Mouse (Mus musculus) kidney, postnatal 0 days (tissue): ENCODE data around the gene Spo11. TPM values are rescaled to one million over a fixed set of nuclear protein-coding genes. Genes with fewer than 3 reads are reported as not detected.

Source experiments
- ATAC-seq: fragments of 200-750 bp; cut with Nextera tagmentation; replicated peaks from 2 replicates; pipeline ENCODE4 v1.8.0; 2017; ENCODE audit warnings: low read depth, moderate number of reproducible peaks, moderate TSS enrichment, moderate library complexity; ENCODE audit not compliant: low FRiP score
- DNase-seq: peaks from one replicate; pipeline ENCODE4 v3.0.0-alpha.2; 2016; ENCODE audit warnings: low spot score
- H3K27ac ChIP-seq: fragments of 300-500 bp; sonication (generic); 2 replicates; pipeline ENCODE4 v1.5.1; 2014; ENCODE audit warnings: mild to moderate bottlenecking
- H3K27me3 ChIP-seq: fragments of 300-500 bp; sonication (generic); 2 replicates; pipeline ENCODE4 v1.6.1; 2014; ENCODE audit warnings: low read length, mixed read lengths; ENCODE audit not compliant: insufficient read depth
- H3K36me3 ChIP-seq: fragments of 300-500 bp; sonication (generic); 2 replicates; pipeline ENCODE4 v1.6.1; 2014; ENCODE audit warnings: low read length, mixed read lengths; ENCODE audit not compliant: insufficient read depth
- H3K4me1 ChIP-seq: fragments of 300-500 bp; sonication (generic); replicated peaks from 2 replicates; pipeline ENCODE4 v1.6.1; 2014; ENCODE audit warnings: antibody characterized with exemption, low read length, mixed read lengths; ENCODE audit not compliant: insufficient read depth
- H3K4me2 ChIP-seq: fragments of 300-500 bp; sonication (generic); 2 replicates; pipeline ENCODE4 v1.6.1; 2014; ENCODE audit warnings: mild to moderate bottlenecking, low read length, moderate library complexity, mixed read lengths
- H3K4me3 ChIP-seq: fragments of 300-500 bp; sonication (generic); replicated peaks from 2 replicates; pipeline ENCODE4 v1.5.1; 2014; ENCODE audit warnings: low read depth, low read length
- H3K9ac ChIP-seq: fragments of 300-500 bp; sonication (generic); 2 replicates; pipeline ENCODE4 v1.6.1; 2014; ENCODE audit warnings: low read depth, low read length
- H3K9me3 ChIP-seq: fragments of 300-500 bp; sonication (generic); replicated peaks from 2 replicates; pipeline ENCODE4 v1.6.1; 2016; ENCODE audit warnings: low read length, inconsistent platforms, mixed read lengths
- CTCF ChIP-seq: IDR thresholded peaks from 2 replicates; pipeline ENCODE4 v1.5.1; 2016; ENCODE audit warnings: antibody characterized with exemption, low read depth, mild to moderate bottlenecking, moderate library complexity
- WGBS: fragments of 180-500 bp; shearing (Covaris S2); extraction: QIAGEN DNeasy Blood & Tissue Kit; methylation state at CpG from one replicate; pipeline ENCODE4 v1.1.7; 2014; 5-methylcytosine and 5-hydroxymethylcytosine counted together
- polyA plus RNA-seq: library from polyadenylated mRNA; unstranded; fragments of >200 nt; fragmentation: Nextera tagmentation; extraction: Ambion mirVana; gene quantifications from 2 replicates; pipeline ENCODE4 v1.2.1, GENCODE M21; 2015

Gene Spo11
- polyA plus RNA-seq, 1 experiment from 2014 or later: 0.11 TPM

DNA sequence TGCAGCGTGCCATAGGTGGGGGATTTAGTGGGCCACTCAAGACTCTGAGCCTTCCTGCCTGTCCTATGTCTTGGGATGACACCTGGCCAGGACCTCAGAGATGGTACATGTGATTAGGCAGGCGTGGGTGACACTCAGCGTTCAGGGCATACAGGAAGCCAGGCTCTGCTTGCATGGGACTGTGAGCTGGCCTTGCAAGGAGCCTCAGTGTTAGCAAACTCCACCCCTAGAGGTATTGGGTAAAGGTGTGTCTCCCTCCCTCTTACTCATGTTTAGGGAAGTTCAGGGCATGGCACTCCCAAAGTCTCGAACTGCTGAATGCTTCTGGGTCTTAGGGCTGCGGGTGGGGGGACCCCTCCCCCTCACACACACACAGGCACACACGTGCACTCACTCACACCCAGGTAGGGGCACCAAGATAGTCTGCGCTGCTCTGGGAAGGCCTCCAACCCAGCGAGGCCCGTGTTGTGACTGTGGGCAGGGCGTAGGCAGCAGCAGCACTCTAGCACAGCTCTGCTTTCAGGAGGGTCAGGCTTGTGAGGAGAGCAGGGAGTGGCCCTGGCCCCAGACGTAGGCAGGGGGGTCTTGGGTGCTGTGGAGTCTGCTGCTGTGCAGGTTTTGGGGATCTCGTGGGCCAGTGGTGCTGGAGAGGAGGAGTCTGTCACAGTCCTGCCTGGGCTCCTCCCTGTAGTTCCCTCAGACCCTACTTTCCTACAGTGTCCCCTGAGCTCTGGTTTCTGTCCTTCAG lies 53.3 kb downstream of the Spo11 start:
- no peak overlapping the region for H3K4me2 ChIP-seq
- no peaks in the 10 kb centered on the region for H3K27me3 ChIP-seq
- no peak overlapping the region for H3K27ac ChIP-seq
- peaks cover 10% of the 10 kb centered on the region; the same call in 1 of the 2 replicates for H3K4me1 ChIP-seq
- no peaks in the 10 kb centered on the region for H3K9me3 ChIP-seq
- DNase-seq (no peak), ATAC-seq (no peak)
- no peak overlapping the region for H3K9ac ChIP-seq
- WGBS: 77% methylated on average over 12 of the region's 12 CpGs
- TF ChIP-seq CTCF: no peak
- peaks cover 30% of the 10 kb centered on the region; the same call in 1 of the 2 replicates for H3K36me3 ChIP-seq
- H3K4me3 ChIP-seq: no peak overlapping the region

DNA sequence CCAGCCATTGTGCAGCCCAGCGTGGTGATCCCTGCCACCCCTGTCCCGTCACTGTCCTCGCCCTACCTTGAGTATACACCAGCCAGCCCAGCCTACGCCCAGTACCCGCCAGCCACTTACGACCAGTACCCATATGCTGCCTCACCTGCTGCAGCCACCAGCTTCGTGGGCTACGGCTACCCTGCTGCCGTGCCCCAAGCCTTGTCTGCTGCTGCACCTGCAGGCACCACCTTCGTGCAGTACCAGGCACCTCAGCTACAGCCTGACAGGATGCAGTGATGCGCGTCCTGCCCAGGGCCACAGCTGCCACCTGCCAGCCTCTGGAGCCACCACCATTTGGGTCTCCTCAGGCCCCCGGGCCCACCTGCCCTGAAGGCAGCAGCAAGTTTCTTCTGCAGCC lies 56.0 kb downstream of the Spo11 start:
- H3K4me2 ChIP-seq: no peak overlapping the region
- no peak overlapping the region for H3K4me3 ChIP-seq
- peaks cover 27% of the 10 kb centered on the region; the same call in 1 of the 2 replicates for H3K36me3 ChIP-seq
- H3K4me1 ChIP-seq: no peaks in the 10 kb centered on the region
- 90% methylated on average over 13 of the region's 13 CpGs for WGBS
- DNase-seq (no peak), ATAC-seq (0 out of 2 replicates have a peak, but pooled peaks have one; percentile 14)
- TF ChIP-seq CTCF: no peak
- no peaks in the 10 kb centered on the region for H3K9me3 ChIP-seq
- H3K27me3 ChIP-seq: no peaks in the 10 kb centered on the region
- H3K27ac ChIP-seq: no peak overlapping the region
- H3K9ac ChIP-seq: no peak overlapping the region

DNA sequence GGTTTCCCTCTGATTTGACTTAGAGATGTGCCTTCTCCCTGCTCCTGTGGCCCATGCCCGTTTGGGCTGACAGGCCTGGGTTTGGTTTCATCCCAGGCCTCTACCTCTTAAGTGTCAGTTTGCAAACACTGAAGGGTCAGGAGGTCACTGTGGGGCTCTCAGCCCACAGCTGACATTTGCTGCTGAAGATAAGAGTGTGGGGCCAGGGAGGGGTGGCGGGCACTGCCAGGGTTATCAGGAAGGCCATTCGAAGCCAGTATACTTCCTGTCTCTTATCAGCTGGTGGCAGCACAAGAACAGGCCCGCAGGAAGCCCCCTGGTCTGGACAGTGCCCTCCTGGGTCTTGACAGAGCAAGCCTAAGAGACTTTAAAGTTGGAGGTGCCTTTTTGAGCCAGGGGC lies 57.5 kb downstream of the Spo11 start:
- Histone ChIP-seq H3K4me2 (no peak overlapping the region), H3K4me3 (no peak overlapping the region), H3K27me3 (no peaks in the 10 kb centered on the region), H3K27ac (no peak overlapping the region), H3K9ac (no peak overlapping the region), H3K36me3 (peaks cover 21% of the 10 kb centered on the region; the same call in 1 of the 2 replicates), H3K9me3 (no peaks in the 10 kb centered on the region), H3K4me1 (no peaks in the 10 kb centered on the region)
- 62% methylated on average over 4 of the region's 4 CpGs for WGBS
- DNase-seq (no peak), ATAC-seq (no peak)
- no peak for TF ChIP-seq CTCF

DNA sequence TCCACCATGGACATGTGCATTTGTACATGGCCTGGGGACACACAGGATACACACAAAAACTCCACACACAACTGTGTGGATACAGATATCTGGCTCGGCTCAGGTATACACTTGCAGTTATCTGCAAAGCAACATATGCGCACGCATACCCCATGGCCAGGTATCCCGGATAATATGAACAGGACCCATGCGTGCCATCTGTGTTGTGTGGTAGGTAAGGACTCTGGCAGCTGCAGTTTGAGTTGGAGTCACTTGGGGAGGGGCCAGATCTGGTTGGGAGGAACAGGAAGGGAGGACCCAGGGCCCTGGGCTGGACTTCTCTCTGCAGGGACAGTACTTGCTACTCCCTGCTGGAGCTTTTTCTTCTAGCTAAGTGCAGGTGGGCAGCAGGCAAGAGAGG lies 58.2 kb downstream of the Spo11 start:
- no peak overlapping the region for H3K9ac ChIP-seq
- ATAC-seq: no peak
- H3K27me3 ChIP-seq: no peaks in the 10 kb centered on the region
- no peak for TF ChIP-seq CTCF
- no peaks in the 10 kb centered on the region for H3K9me3 ChIP-seq
- peaks cover 18% of the 10 kb centered on the region; the same call in 1 of the 2 replicates for H3K36me3 ChIP-seq
- WGBS: 93% methylated on average over 5 of the region's 5 CpGs
- H3K4me1 ChIP-seq: no peaks in the 10 kb centered on the region
- DNase-seq: no peak
- H3K4me3 ChIP-seq: no peak overlapping the region
- H3K27ac ChIP-seq: no peak overlapping the region
- H3K4me2 ChIP-seq: no peak overlapping the region

DNA sequence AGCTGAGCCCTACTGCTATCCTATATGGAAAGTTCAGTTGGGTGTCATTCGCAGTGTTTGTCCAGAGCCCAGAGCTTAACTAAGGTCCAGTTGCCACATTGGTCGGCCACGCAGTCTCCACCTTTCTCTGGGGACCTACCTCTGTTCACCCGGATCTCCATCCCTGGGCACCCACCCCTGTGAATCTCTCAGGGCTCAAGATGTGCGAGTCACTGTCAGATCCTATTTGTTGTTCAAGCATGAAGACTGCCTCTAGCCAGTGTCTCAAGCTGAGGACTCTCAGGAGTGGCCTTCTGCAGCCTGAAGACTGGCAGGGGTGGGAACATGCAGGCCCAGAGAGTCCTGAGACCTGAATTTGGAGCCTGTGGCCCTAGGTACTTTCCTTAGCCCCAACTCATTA lies 58.6 kb downstream of the Spo11 start:
- DNase-seq: no peak
- Histone ChIP-seq H3K9ac (no peak overlapping the region), H3K4me3 (no peak overlapping the region), H3K9me3 (no peaks in the 10 kb centered on the region), H3K27ac (no peak overlapping the region), H3K36me3 (peaks cover 15% of the 10 kb centered on the region; the same call in 1 of the 2 replicates), H3K27me3 (no peaks in the 10 kb centered on the region), H3K4me1 (no peaks in the 10 kb centered on the region), H3K4me2 (no peak overlapping the region)
- ATAC-seq: no peak
- WGBS: 91% methylated on average over 5 of the region's 5 CpGs
- TF ChIP-seq CTCF: no peak

DNA sequence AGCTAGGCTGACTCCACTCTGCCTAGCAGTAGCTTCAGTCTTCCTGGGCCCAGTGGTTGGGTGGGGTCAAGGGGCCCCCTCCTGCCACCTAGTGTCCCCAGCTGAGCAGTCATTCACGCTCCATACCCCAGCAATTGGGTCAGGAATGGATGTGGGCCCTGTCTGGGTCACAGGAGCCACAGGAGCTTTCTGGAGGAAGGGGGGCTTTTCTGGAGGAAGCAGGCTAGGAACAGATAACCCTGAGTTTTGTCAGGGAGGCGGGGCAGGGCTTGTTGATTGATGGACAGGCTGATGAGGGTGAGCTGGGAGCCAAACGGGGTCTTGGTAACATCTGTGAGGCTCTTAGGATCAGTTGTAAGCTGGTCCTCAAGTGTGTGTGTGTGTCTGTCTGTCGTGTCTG lies 59.1 kb downstream of the Spo11 start:
- no peak for ATAC-seq
- no peak overlapping the region for H3K4me3 ChIP-seq
- no peak overlapping the region for H3K4me2 ChIP-seq
- no peak overlapping the region for H3K9ac ChIP-seq
- DNase-seq: no peak
- no peaks in the 10 kb centered on the region for H3K27me3 ChIP-seq
- WGBS: 48% methylated on average over 4 of the region's 4 CpGs
- H3K36me3 ChIP-seq: peaks cover 15% of the 10 kb centered on the region; the same call in 1 of the 2 replicates
- no peak for TF ChIP-seq CTCF
- H3K27ac ChIP-seq: no peak overlapping the region
- H3K9me3 ChIP-seq: no peaks in the 10 kb centered on the region
- no peaks in the 10 kb centered on the region for H3K4me1 ChIP-seq
